Mouse (Mus musculus): ENCODE results near the gene Dpysl5.

DNA sequence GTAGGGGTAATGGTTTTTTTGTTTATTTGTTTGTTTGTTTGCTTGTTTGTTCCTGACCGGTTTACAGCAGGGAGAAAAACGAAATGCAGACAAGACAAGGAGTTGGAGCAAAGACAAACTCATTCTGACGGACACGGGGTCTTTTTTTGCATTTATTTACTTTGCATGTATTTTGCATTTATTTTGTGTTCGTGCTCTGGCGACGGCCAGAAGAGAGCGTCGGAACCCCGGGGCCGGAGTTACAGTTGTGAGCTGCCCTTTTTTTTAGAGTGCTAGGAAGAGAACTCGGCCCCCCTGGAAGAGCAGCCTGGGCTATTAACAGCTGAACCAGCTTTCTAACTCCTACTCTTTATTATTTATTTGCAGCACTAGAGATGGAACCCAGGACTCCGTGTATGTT lies 44.1 kb upstream of the Dpysl5 start:
- no peak for TF ChIP-seq CTCF (IDR thresholded peaks at IDR 0.05; ENCODE audit: control insufficient read depth, insufficient read depth, insufficient replicate concordance, low read depth, low read length)
- no peak for TF ChIP-seq POLR2A (IDR thresholded peaks at IDR 0.05; ENCODE audit: control insufficient read depth, low read depth, low read length)
